Mouse (Mus musculus) forebrain, embryonic 11.5 days (tissue): ENCODE data around the gene Zcchc24. TPM values are rescaled to one million over a fixed set of nuclear protein-coding genes. Genes with fewer than 3 reads are reported as not detected.

Experiments used
- ATAC-seq: fragments of 200-750 bp; cut with Nextera tagmentation; replicated peaks from 2 replicates; pipeline ENCODE4 v1.8.0; 2017; ENCODE audit warnings: moderate TSS enrichment; ENCODE audit not compliant: low FRiP score
- DNase-seq: peaks from one replicate; pipeline ENCODE4 v3.0.0-alpha.2; 2017; ENCODE audit warnings: low spot score
- H3K27ac ChIP-seq: fragments of 300-500 bp; sonication (generic); 2 replicates; pipeline ENCODE4 v1.5.1; 2014; ENCODE audit warnings: low read depth, low read length
- H3K27me3 ChIP-seq: fragments of 300-500 bp; sonication (generic); 2 replicates; pipeline ENCODE4 v1.6.1; 2014; ENCODE audit warnings: mild to moderate bottlenecking, low read length, mixed read lengths; ENCODE audit not compliant: control insufficient read depth, insufficient read depth
- H3K36me3 ChIP-seq: fragments of 300-500 bp; sonication (generic); 2 replicates; pipeline ENCODE4 v1.6.1; 2014; ENCODE audit warnings: mild to moderate bottlenecking, low read length, moderate library complexity, mixed read lengths; ENCODE audit not compliant: control insufficient read depth, insufficient read depth
- H3K4me1 ChIP-seq: fragments of 300-500 bp; sonication (generic); replicated peaks from 2 replicates; pipeline ENCODE4 v1.6.1; 2014; ENCODE audit warnings: low read length, mixed read lengths; ENCODE audit not compliant: control insufficient read depth, insufficient read depth
- H3K4me2 ChIP-seq: fragments of 300-500 bp; sonication (generic); 2 replicates; pipeline ENCODE4 v1.6.1; 2014; ENCODE audit warnings: low read depth, mild to moderate bottlenecking, low read length, moderate library complexity, mixed read lengths; ENCODE audit not compliant: severe bottlenecking
- H3K4me3 ChIP-seq: fragments of 300-500 bp; sonication (generic); 2 replicates; pipeline ENCODE4 v1.5.1; 2014; ENCODE audit warnings: low read depth, low read length
- H3K9ac ChIP-seq: fragments of 300-500 bp; sonication (generic); 2 replicates; pipeline ENCODE4 v1.6.1; 2014; ENCODE audit warnings: low read length
- H3K9me3 ChIP-seq: fragments of 300-500 bp; sonication (generic); 2 replicates; pipeline ENCODE4 v1.6.1; 2016; ENCODE audit warnings: low read length, mixed read lengths; ENCODE audit not compliant: control insufficient read depth
- WGBS: fragments of 180-500 bp; shearing (Covaris S2); extraction: QIAGEN DNeasy Blood & Tissue Kit; methylation state at CpG from one replicate; pipeline ENCODE4 v1.1.7; 2014; 5-methylcytosine and 5-hydroxymethylcytosine counted together
- polyA plus RNA-seq: library from polyadenylated mRNA; unstranded; fragments of >200 nt; fragmentation: Nextera tagmentation; extraction: Ambion mirVana; gene quantifications from 2 replicates; pipeline ENCODE4 v1.2.1, GENCODE M21; 2014

The Zcchc24 gene
- polyA plus RNA-seq, 1 experiment from 2014 or later = 15.2 TPM

GRCm38 (mm10) chr14:25800166-25800960 is 31.5 kb upstream of the Zcchc24 start:
- Histone ChIP-seq H3K9ac (no peak overlapping the region), H3K27me3 (no peaks in the 10 kb centered on the region; the same call in 1 of the 2 replicates), H3K36me3 (no peaks in the 10 kb centered on the region), H3K9me3 (no peaks in the 10 kb centered on the region), H3K4me1 (no peaks in the 10 kb centered on the region; the same call in 1 of the 2 replicates), H3K4me3 (no peak overlapping the region), H3K4me2 (no peak overlapping the region), H3K27ac (no peak overlapping the region)
- WGBS = 31% methylated on average over 19 of the region's 19 CpGs
- DNase-seq (peak; percentile 92), ATAC-seq (no peak)

- Histone ChIP-seq H3K36me3 (no peaks in the 10 kb centered on the region), H3K9ac (no peak overlapping the region), H3K27ac (no peak overlapping the region), H3K4me3 (no peak overlapping the region), H3K27me3 (no peaks in the 10 kb centered on the region; the same call in 1 of the 2 replicates), H3K4me1 (no peaks in the 10 kb centered on the region; the same call in 1 of the 2 replicates), H3K9me3 (no peaks in the 10 kb centered on the region), H3K4me2 (no peak overlapping the region)
- 80% methylated on average over 7 of the region's 7 CpGs for WGBS
- ATAC-seq (no peak), DNase-seq (no peak)
Measured at GRCm38 (mm10) chr14:25796619-25797018, 27.8 kb upstream of the Zcchc24 start.

GRCm38 (mm10) chr14:25795561-25796174 is 26.8 kb upstream of the Zcchc24 start:
- Histone ChIP-seq H3K9me3 (no peaks in the 10 kb centered on the region), H3K27me3 (no peaks in the 10 kb centered on the region; the same call in 1 of the 2 replicates), H3K4me2 (no peak overlapping the region), H3K9ac (no peak overlapping the region; the same call in 1 of the 2 replicates), H3K4me3 (no peak overlapping the region), H3K27ac (no peak overlapping the region), H3K36me3 (no peaks in the 10 kb centered on the region), H3K4me1 (peaks cover 2% of the 10 kb centered on the region; the same call in 1 of the 2 replicates)
- DNase-seq (no peak), ATAC-seq (no peak)
- 35% methylated on average over 10 of the region's 10 CpGs for WGBS

- 75% methylated on average over 6 of the region's 6 CpGs for WGBS
- Histone ChIP-seq H3K27me3 (no peaks in the 10 kb centered on the region; the same call in 1 of the 2 replicates), H3K27ac (no peak overlapping the region), H3K4me3 (no peak overlapping the region), H3K9me3 (no peaks in the 10 kb centered on the region), H3K4me2 (no peak overlapping the region), H3K9ac (no peak overlapping the region), H3K4me1 (peaks cover 3% of the 10 kb centered on the region; the same call in 1 of the 2 replicates), H3K36me3 (no peaks in the 10 kb centered on the region)
- DNase-seq = no peak
- no peak for ATAC-seq
Measured at GRCm38 (mm10) chr14:25795067-25795466, 26.2 kb upstream of the Zcchc24 start.

- H3K9me3 ChIP-seq = no peaks in the 10 kb centered on the region
Measured at GRCm38 (mm10) chr14:25794331-25794730, 25.5 kb upstream of the Zcchc24 start.

GRCm38 (mm10) chr14:25790768-25791302 is 22.0 kb upstream of the Zcchc24 start:
- 59% methylated on average over 6 of the region's 6 CpGs for WGBS
- Histone ChIP-seq H3K9me3 (no peaks in the 10 kb centered on the region), H3K27ac (no peak overlapping the region), H3K4me2 (no peak overlapping the region), H3K4me1 (peaks cover 3% of the 10 kb centered on the region; the same call in 1 of the 2 replicates), H3K4me3 (no peak overlapping the region), H3K9ac (no peak overlapping the region), H3K36me3 (no peaks in the 10 kb centered on the region), H3K27me3 (no peaks in the 10 kb centered on the region)
- DNase-seq (no peak), ATAC-seq (no peak)

More at GRCm38 (mm10) chr14:25794331-25794730, 25.5 kb upstream of the Zcchc24 start:
- ATAC-seq (no peak), DNase-seq (no peak)
- Histone ChIP-seq H3K4me1 (peaks cover 3% of the 10 kb centered on the region; the same call in 1 of the 2 replicates), H3K4me2 (no peak overlapping the region), H3K9ac (no peak overlapping the region), H3K4me3 (no peak overlapping the region), H3K27me3 (no peaks in the 10 kb centered on the region; the same call in 1 of the 2 replicates), H3K36me3 (no peaks in the 10 kb centered on the region), H3K27ac (no peak overlapping the region)
- WGBS = 90% methylated on average over 2 of the region's 2 CpGs

GRCm38 (mm10) chr14:25789946-25790345 is 21.1 kb upstream of the Zcchc24 start:
- Histone ChIP-seq H3K27me3 (no peaks in the 10 kb centered on the region), H3K4me3 (no peak overlapping the region), H3K27ac (no peak overlapping the region), H3K9me3 (no peaks in the 10 kb centered on the region), H3K36me3 (no peaks in the 10 kb centered on the region), H3K9ac (no peak overlapping the region), H3K4me1 (0 out of 2 replicates have a peak, but pooled peaks cover 3% of the 10 kb centered on the region), H3K4me2 (no peak overlapping the region)
- ATAC-seq (no peak), DNase-seq (no peak)
- WGBS = 83% methylated on average over 1 of the region's 1 CpGs

- DNase-seq = no peak
Measured at GRCm38 (mm10) chr14:25789207-25789606, 20.4 kb upstream of the Zcchc24 start.

More at GRCm38 (mm10) chr14:25789207-25789606, 20.4 kb upstream of the Zcchc24 start:
- Histone ChIP-seq H3K4me2 (no peak overlapping the region), H3K27me3 (no peaks in the 10 kb centered on the region), H3K27ac (no peak overlapping the region), H3K9me3 (no peaks in the 10 kb centered on the region), H3K36me3 (no peaks in the 10 kb centered on the region), H3K9ac (no peak overlapping the region), H3K4me3 (no peak overlapping the region), H3K4me1 (0 out of 2 replicates have a peak, but pooled peaks cover 3% of the 10 kb centered on the region)
- no peak for ATAC-seq
